Mouse (Mus musculus): ENCODE measurements around the gene Mbnl2. TPM values are rescaled to one million over a fixed set of nuclear protein-coding genes. Genes with fewer than 3 reads are reported as not detected.

Gene Mbnl2
- polyA plus RNA-seq, 1 experiment, result 41.7 TPM

- TF ChIP-seq POLR2A (IDR thresholded peaks at IDR 0.05; ENCODE audit: low read depth, low read length) (no peak), CTCF (IDR thresholded peaks at IDR 0.05; ENCODE audit: extremely low read depth, insufficient read length, insufficient replicate concordance, low read depth, low read length) (no peak)
- 97% methylated on average over 14 of the region's 14 CpGs for WGBS
- Histone ChIP-seq H3K4me1 (ENCODE audit: control insufficient read depth, insufficient read depth, insufficient read length, low read length) (peaks cover 16% of the 10 kb centered on the region; the same call in 1 of the 2 replicates), H3K4me3 (ENCODE audit: low read depth, low read length) (no peak overlapping the region), H3K27me3 (ENCODE audit: control insufficient read depth, insufficient read depth, low read length) (no peaks in the 10 kb centered on the region), H3K36me3 (ENCODE audit: control insufficient read depth, insufficient read depth, low read length) (peaks cover 2% of the 10 kb centered on the region; the same call in 1 of the 2 replicates), H3K27ac (ENCODE audit: insufficient read depth, low read depth, low read length) (no peak overlapping the region)
These were observed 99.3 kb downstream of the Mbnl2 start for GRCm38 (mm10) chr14:120374786-120375185.

GRCm38 (mm10) chr14:120377192-120377591 lies 101.7 kb downstream of the Mbnl2 start:
- Histone ChIP-seq H3K36me3 (ENCODE audit: control insufficient read depth, insufficient read depth, low read length) (peaks cover 10% of the 10 kb centered on the region), H3K4me1 (ENCODE audit: control insufficient read depth, insufficient read depth, insufficient read length, low read length) (peaks cover 4% of the 10 kb centered on the region; the same call in 1 of the 2 replicates), H3K27ac (ENCODE audit: insufficient read depth, low read depth, low read length) (no peak overlapping the region), H3K27me3 (ENCODE audit: control insufficient read depth, insufficient read depth, low read length) (no peaks in the 10 kb centered on the region), H3K4me3 (ENCODE audit: low read depth, low read length) (no peak overlapping the region)
- no peak for TF ChIP-seq POLR2A (IDR thresholded peaks at IDR 0.05; ENCODE audit: low read depth, low read length)
- TF ChIP-seq CTCF (IDR thresholded peaks at IDR 0.05; ENCODE audit: extremely low read depth, insufficient read length, insufficient replicate concordance, low read depth, low read length), result no peak
- WGBS, result 80% methylated on average over 4 of the region's 4 CpGs

DNA sequence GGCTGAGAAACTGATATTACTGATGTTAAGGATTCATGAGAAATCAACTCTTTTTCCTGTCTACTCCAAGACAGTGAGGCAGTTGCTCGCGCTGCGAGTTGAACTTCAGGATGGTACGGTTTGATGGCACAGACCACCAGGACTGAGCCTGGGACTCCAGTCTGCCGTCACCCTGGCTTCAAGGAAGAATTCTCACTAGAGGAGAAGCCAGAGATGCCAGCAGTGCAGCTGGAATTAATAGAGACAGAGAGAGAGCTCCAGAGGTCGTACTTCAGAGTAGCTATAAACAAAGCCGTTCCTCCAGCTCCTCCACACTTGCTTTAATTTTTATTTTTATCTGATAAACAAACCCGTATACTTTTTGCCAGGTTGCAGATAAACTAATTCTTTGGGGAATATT lies 102.5 kb downstream of the Mbnl2 start:
- no peak overlapping the region for H3K27ac ChIP-seq (ENCODE audit: insufficient read depth, low read depth, low read length)
- H3K4me1 ChIP-seq (ENCODE audit: control insufficient read depth, insufficient read depth, insufficient read length, low read length), result no peaks in the 10 kb centered on the region
- no peak for TF ChIP-seq POLR2A (IDR thresholded peaks at IDR 0.05; ENCODE audit: low read depth, low read length)
- TF ChIP-seq CTCF (IDR thresholded peaks at IDR 0.05; ENCODE audit: extremely low read depth, insufficient read length, insufficient replicate concordance, low read depth, low read length), result no peak
- H3K36me3 ChIP-seq (ENCODE audit: control insufficient read depth, insufficient read depth, low read length), result peaks cover 10% of the 10 kb centered on the region
- 70% methylated on average over 8 of the region's 8 CpGs for WGBS
- H3K4me3 ChIP-seq (ENCODE audit: low read depth, low read length), result no peak overlapping the region
- H3K27me3 ChIP-seq (ENCODE audit: control insufficient read depth, insufficient read depth, low read length), result no peaks in the 10 kb centered on the region

- 64% methylated on average over 4 of the region's 4 CpGs for WGBS
- TF ChIP-seq POLR2A (IDR thresholded peaks at IDR 0.05; ENCODE audit: low read depth, low read length) (no peak), CTCF (IDR thresholded peaks at IDR 0.05; ENCODE audit: extremely low read depth, insufficient read length, insufficient replicate concordance, low read depth, low read length) (no peak)
- Histone ChIP-seq H3K36me3 (ENCODE audit: control insufficient read depth, insufficient read depth, low read length) (peaks cover 10% of the 10 kb centered on the region), H3K27me3 (ENCODE audit: control insufficient read depth, insufficient read depth, low read length) (no peaks in the 10 kb centered on the region), H3K4me1 (ENCODE audit: control insufficient read depth, insufficient read depth, insufficient read length, low read length) (no peaks in the 10 kb centered on the region), H3K27ac (ENCODE audit: insufficient read depth, low read depth, low read length) (no peak overlapping the region), H3K4me3 (ENCODE audit: low read depth, low read length) (no peak overlapping the region)
These were observed 104.2 kb downstream of the Mbnl2 start for GRCm38 (mm10) chr14:120379716-120380115.

DNA sequence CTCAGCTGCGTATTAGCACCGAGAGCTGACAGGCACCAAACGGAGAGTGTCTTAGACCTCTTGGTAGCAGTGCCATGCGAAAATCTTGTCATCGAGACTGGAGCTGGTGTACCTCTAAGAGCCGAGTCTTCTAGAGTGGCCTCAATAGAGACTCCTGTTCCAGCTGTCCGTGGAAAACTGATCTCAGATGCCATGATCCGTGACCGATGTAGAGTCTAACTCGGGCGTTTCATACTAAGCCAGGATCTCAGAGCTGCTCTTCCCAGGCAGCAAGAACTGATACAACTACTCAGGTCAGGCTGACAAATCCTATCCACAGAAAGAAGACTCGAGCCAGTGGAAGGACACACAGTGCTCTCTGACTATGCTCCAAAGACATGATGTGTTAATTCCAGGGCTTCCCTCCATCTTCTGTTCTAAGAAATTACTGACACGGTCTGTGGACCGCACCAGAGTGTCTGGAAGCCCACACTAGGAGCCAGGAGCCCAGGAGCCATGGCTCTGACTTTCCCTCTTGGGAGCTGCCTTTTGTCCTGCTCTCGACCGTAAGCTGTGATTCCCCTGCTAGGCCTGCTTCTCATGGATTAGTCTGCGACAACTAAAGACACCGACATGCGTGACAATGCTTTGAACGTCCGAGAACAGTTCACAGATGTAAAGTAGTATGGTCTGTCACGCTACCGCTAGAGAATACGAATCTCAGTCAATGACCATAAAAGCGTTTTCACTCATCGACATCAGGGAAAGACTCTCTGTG lies 106.1 kb downstream of the Mbnl2 start:
- Histone ChIP-seq H3K27ac (ENCODE audit: insufficient read depth, low read depth, low read length) (no peak overlapping the region), H3K4me3 (ENCODE audit: low read depth, low read length) (no peak overlapping the region)
- 89% methylated on average over 26 of the region's 26 CpGs for whole genome bisulfite sequencing

DNA sequence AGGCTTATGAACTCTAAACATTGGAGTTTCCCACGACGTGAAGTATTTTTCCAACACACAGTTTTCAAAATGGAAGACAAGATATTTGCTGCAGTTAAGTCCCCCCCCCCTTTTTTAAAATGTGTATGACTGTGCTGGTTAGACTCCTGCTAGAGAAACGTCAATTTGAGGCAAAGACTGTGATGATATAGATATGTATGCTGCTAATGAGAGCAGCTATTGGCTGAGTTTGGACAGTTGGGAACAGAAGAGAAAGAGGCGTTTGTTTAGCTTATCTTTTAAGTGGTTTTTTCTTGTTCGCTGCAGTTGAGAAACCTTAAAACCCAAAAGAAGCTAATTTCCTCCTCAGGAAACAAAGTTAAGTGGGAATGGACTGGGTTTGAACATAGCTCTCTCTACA lies 106.7 kb downstream of the Mbnl2 start:
- Histone ChIP-seq H3K4me1 (ENCODE audit: control insufficient read depth, insufficient read depth, insufficient read length, low read length) (no peaks in the 10 kb centered on the region), H3K27me3 (ENCODE audit: control insufficient read depth, insufficient read depth, low read length) (no peaks in the 10 kb centered on the region), H3K36me3 (ENCODE audit: control insufficient read depth, insufficient read depth, low read length) (peaks cover 15% of the 10 kb centered on the region), H3K27ac (ENCODE audit: insufficient read depth, low read depth, low read length) (no peak overlapping the region), H3K4me3 (ENCODE audit: low read depth, low read length) (no peak overlapping the region)
- 55% methylated on average over 5 of the region's 5 CpGs for WGBS
- TF ChIP-seq POLR2A (IDR thresholded peaks at IDR 0.05; ENCODE audit: low read depth, low read length) (no peak), CTCF (IDR thresholded peaks at IDR 0.05; ENCODE audit: extremely low read depth, insufficient read length, insufficient replicate concordance, low read depth, low read length) (no peak)

More for the DNA sequence above, 106.1 kb downstream of the Mbnl2 start:
- no peak for TF ChIP-seq POLR2A (IDR thresholded peaks at IDR 0.05; ENCODE audit: low read depth, low read length)
- TF ChIP-seq CTCF (IDR thresholded peaks at IDR 0.05; ENCODE audit: extremely low read depth, insufficient read length, insufficient replicate concordance, low read depth, low read length), result no peak
- H3K4me1 ChIP-seq (ENCODE audit: control insufficient read depth, insufficient read depth, insufficient read length, low read length), result no peaks in the 10 kb centered on the region
- H3K36me3 ChIP-seq (ENCODE audit: control insufficient read depth, insufficient read depth, low read length), result peaks cover 16% of the 10 kb centered on the region
- H3K27me3 ChIP-seq (ENCODE audit: control insufficient read depth, insufficient read depth, low read length), result no peaks in the 10 kb centered on the region

DNA sequence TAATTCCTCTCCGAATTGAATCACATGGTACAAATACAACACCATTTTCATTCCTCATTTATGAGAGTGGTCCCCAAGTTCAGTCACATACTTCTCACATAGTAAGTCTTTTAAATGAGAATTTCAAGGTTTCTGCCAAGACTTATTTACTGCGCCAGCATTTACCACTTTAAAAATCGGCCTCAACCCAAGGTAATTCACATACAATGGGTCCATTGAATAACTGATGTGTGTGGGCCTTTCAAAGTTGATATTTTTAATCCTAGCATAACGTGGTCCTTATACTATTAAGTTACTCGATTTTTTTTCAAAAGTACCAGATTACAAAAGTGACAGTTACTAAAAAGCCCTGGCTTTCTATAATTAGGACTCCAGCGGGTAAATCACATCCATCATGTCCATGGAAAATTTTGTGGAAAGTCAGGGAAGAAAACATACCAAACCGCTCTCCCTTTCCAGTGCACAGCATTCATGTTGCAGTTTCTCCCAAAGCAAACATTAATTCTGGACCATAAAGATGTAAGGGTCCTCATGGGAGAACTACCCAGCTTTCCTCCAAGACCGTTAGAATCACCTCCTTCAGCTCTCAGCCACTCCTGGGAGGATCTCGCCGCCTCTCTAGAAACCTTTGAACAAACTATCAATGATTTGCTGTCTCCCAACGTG lies 107.8 kb downstream of the Mbnl2 start:
- no peak overlapping the region for H3K4me3 ChIP-seq (ENCODE audit: low read depth, low read length)
- 78% methylated on average over 11 of the region's 11 CpGs for WGBS
- H3K4me1 ChIP-seq (ENCODE audit: control insufficient read depth, insufficient read depth, insufficient read length, low read length), result no peaks in the 10 kb centered on the region
- no peak overlapping the region for H3K27ac ChIP-seq (ENCODE audit: insufficient read depth, low read depth, low read length)
- no peak for TF ChIP-seq POLR2A (IDR thresholded peaks at IDR 0.05; ENCODE audit: low read depth, low read length)
- TF ChIP-seq CTCF (IDR thresholded peaks at IDR 0.05; ENCODE audit: extremely low read depth, insufficient read length, insufficient replicate concordance, low read depth, low read length), result no peak
- peaks cover 13% of the 10 kb centered on the region for H3K36me3 ChIP-seq (ENCODE audit: control insufficient read depth, insufficient read depth, low read length)
- no peaks in the 10 kb centered on the region for H3K27me3 ChIP-seq (ENCODE audit: control insufficient read depth, insufficient read depth, low read length)

Data from small intestine, adult 2 months (tissue).